Mouse (Mus musculus) CH12.LX (cell line): ENCODE measurements around the gene Gja5. TPM values are rescaled to one million over a fixed set of nuclear protein-coding genes. Genes with fewer than 3 reads are reported as not detected.

Experiments
- DNase-seq: peaks from one replicate; pipeline ENCODE4 v3.0.0-alpha.2; 2013; ENCODE audit errors: extremely low read depth
- H3K27ac ChIP-seq: 2 replicates; pipeline ENCODE4 v1.5.1; 2012; ENCODE audit warnings: low read depth, mild to moderate bottlenecking, control low read depth, moderate library complexity; ENCODE audit not compliant: insufficient read depth
- H3K27me3 ChIP-seq: replicated peaks from 2 replicates; pipeline ENCODE3; 2012; ENCODE audit warnings: inconsistent platforms
- H3K36me3 ChIP-seq, 2 experiments: replicated peaks in 1 of 2; 2 replicates each; pipeline versions ENCODE3 to v1.6.1; 2012; ENCODE audit warnings: inconsistent platforms in 1 of 2, low read length in 1 of 2, mild to moderate bottlenecking in 1 of 2, mixed read lengths in 1 of 2, moderate library complexity in 1 of 2; ENCODE audit not compliant: control insufficient read depth in 1 of 2, insufficient read depth in 1 of 2
- H3K4me1 ChIP-seq, 2 experiments: 2 replicates each; pipeline ENCODE4 v1.6.1; 2012; ENCODE audit warnings: inconsistent platforms in 1 of 2, moderate library complexity in 1 of 2; ENCODE audit not compliant: insufficient read depth in 2 of 2, control insufficient read depth in 1 of 2
- H3K4me2 ChIP-seq: 2 replicates; pipeline ENCODE4 v1.6.1; 2012; ENCODE audit warnings: low read depth, mild to moderate bottlenecking, control low read depth; ENCODE audit not compliant: poor library complexity, insufficient read depth, severe bottlenecking
- H3K4me3 ChIP-seq, 3 experiments: fragments of 150-350 bp in 1 of 3; sonication (generic) in 1 of 3; replicated peaks in 1 of 3; 2 replicates each; pipeline versions ENCODE3 to v1.5.1; 2011 to 2012; ENCODE audit warnings: low read depth in 2 of 3, low read length in 2 of 3, mild to moderate bottlenecking in 2 of 3, moderate library complexity in 2 of 3, control low read depth in 1 of 3, improper control_type of control experiment in 1 of 3, inconsistent platforms in 1 of 3, mixed read lengths in 1 of 3; ENCODE audit not compliant: poor library complexity in 1 of 3
- H3K79me2 ChIP-seq: replicated peaks from 2 replicates; pipeline ENCODE4 v1.6.1; 2012; ENCODE audit warnings: mild to moderate bottlenecking, moderate library complexity; ENCODE audit not compliant: control insufficient read depth, poor library complexity, insufficient read depth, severe bottlenecking; ENCODE audit errors: extremely low read depth
- H3K9ac ChIP-seq: 2 replicates; pipeline ENCODE4 v1.6.1; 2012; ENCODE audit warnings: low read depth, mild to moderate bottlenecking, control low read depth, moderate library complexity; ENCODE audit not compliant: insufficient read depth
- H3K9me3 ChIP-seq: replicated peaks from 2 replicates; pipeline ENCODE3; 2012; ENCODE audit warnings: low read length, inconsistent platforms, mixed read lengths
- BHLHE40 ChIP-seq: IDR thresholded peaks from 2 replicates; pipeline ENCODE4 v1.6.1; 2011; ENCODE audit warnings: mild to moderate bottlenecking, low read depth, low read length, improper control_type of control experiment
- CHD1 ChIP-seq: IDR thresholded peaks from 2 replicates; pipeline ENCODE4 v1.6.1; 2012; ENCODE audit warnings: low read depth, low read length, improper control_type of control experiment, inconsistent platforms
- CHD2 ChIP-seq: IDR thresholded peaks from 2 replicates; pipeline ENCODE4 v1.6.1; 2011; ENCODE audit warnings: low read length, improper control_type of control experiment
- E2F4 ChIP-seq: IDR thresholded peaks from 2 replicates; pipeline ENCODE4 v1.6.1; 2011; ENCODE audit warnings: low read depth, low read length, improper control_type of control experiment; ENCODE audit not compliant: insufficient replicate concordance
- ELF1 ChIP-seq: IDR thresholded peaks from 2 replicates; pipeline ENCODE4 v1.6.1; 2014; ENCODE audit warnings: low read depth, mild to moderate bottlenecking, inconsistent platforms, low read length, improper control_type of control experiment
- EP300 ChIP-seq: IDR thresholded peaks from 2 replicates; pipeline ENCODE4 v1.6.1; 2011; ENCODE audit warnings: low read length, improper control_type of control experiment
- ETS1 ChIP-seq: conservative IDR thresholded peaks from 2 replicates; pipeline ENCODE4 v1.6.1; 2012; ENCODE audit warnings: low read depth, mild to moderate bottlenecking, inconsistent platforms, low read length, improper control_type of control experiment, moderate library complexity
- GABPA ChIP-seq: IDR thresholded peaks from 2 replicates; pipeline ENCODE4 v1.6.1; 2012; ENCODE audit warnings: low read depth, low read length, improper control_type of control experiment, inconsistent platforms; ENCODE audit not compliant: insufficient replicate concordance
- HCFC1 ChIP-seq: IDR thresholded peaks from 2 replicates; pipeline ENCODE4 v1.6.1; 2012; ENCODE audit warnings: low read depth, mild to moderate bottlenecking, inconsistent platforms, low read length, improper control_type of control experiment
- JUN ChIP-seq: IDR thresholded peaks from 2 replicates; pipeline ENCODE4 v1.6.1; 2011; ENCODE audit warnings: low read depth, mild to moderate bottlenecking, low read length, improper control_type of control experiment, moderate library complexity; ENCODE audit not compliant: insufficient read depth
- JUND ChIP-seq: conservative IDR thresholded peaks from 2 replicates; pipeline ENCODE4 v1.6.1; 2011; ENCODE audit warnings: low read depth, low read length, improper control_type of control experiment
- KAT2A ChIP-seq: IDR thresholded peaks from 2 replicates; pipeline ENCODE4 v1.6.1; 2012; ENCODE audit warnings: low read length, improper control_type of control experiment, inconsistent platforms; ENCODE audit not compliant: insufficient replicate concordance
- MAFK ChIP-seq: IDR thresholded peaks from 2 replicates; pipeline ENCODE4 v1.6.1; 2011; ENCODE audit warnings: low read length, improper control_type of control experiment; ENCODE audit not compliant: insufficient replicate concordance
- MAZ ChIP-seq: IDR thresholded peaks from 2 replicates; pipeline ENCODE4 v1.6.1; 2012; ENCODE audit warnings: low read depth, mild to moderate bottlenecking, inconsistent platforms, low read length, improper control_type of control experiment, moderate library complexity
- MEF2A ChIP-seq: IDR thresholded peaks from 2 replicates; pipeline ENCODE4 v1.6.1; 2014; ENCODE audit warnings: low read depth, mild to moderate bottlenecking, inconsistent platforms, low read length, improper control_type of control experiment, borderline replicate concordance
- MXI1 ChIP-seq: IDR thresholded peaks from 2 replicates; pipeline ENCODE4 v1.6.1; 2011; ENCODE audit warnings: mild to moderate bottlenecking, low read depth, low read length, improper control_type of control experiment
- NELFE ChIP-seq: IDR thresholded peaks from 2 replicates; pipeline ENCODE4 v1.6.1; 2011; ENCODE audit warnings: low read depth, low read length, improper control_type of control experiment
- PAX5 ChIP-seq: IDR thresholded peaks from 2 replicates; pipeline ENCODE4 v1.6.1; 2012; ENCODE audit warnings: low read length, inconsistent platforms, mixed read lengths
- RAD21 ChIP-seq: IDR thresholded peaks from 2 replicates; pipeline ENCODE4 v1.6.1; 2011; ENCODE audit warnings: low read depth, mild to moderate bottlenecking, low read length, improper control_type of control experiment, moderate library complexity
- SIN3A ChIP-seq: IDR thresholded peaks from 2 replicates; pipeline ENCODE4 v1.6.1; 2012; ENCODE audit warnings: low read length, improper control_type of control experiment, inconsistent platforms
- SMC3 ChIP-seq: IDR thresholded peaks from 2 replicates; pipeline ENCODE4 v1.6.1; 2011; ENCODE audit warnings: low read depth, low read length, improper control_type of control experiment
- TCF12 ChIP-seq: IDR thresholded peaks from 2 replicates; pipeline ENCODE4 v1.6.1; 2014; ENCODE audit warnings: low read depth, mild to moderate bottlenecking, inconsistent platforms, low read length, improper control_type of control experiment
- UBTF ChIP-seq: IDR thresholded peaks from 2 replicates; pipeline ENCODE4 v1.6.1; 2012; ENCODE audit warnings: low read depth, mild to moderate bottlenecking, inconsistent platforms, low read length, improper control_type of control experiment, moderate library complexity
- USF1 ChIP-seq: IDR thresholded peaks from 2 replicates; pipeline ENCODE4 v1.6.1; 2014; ENCODE audit warnings: low read depth, mild to moderate bottlenecking, inconsistent platforms, low read length, improper control_type of control experiment
- ZC3H11A ChIP-seq: IDR thresholded peaks from 2 replicates; pipeline ENCODE4 v1.6.1; 2012; ENCODE audit warnings: low read depth, mild to moderate bottlenecking, inconsistent platforms, low read length, improper control_type of control experiment
- ZKSCAN1 ChIP-seq: IDR thresholded peaks from 2 replicates; pipeline ENCODE4 v1.6.1; 2012; ENCODE audit warnings: low read depth, inconsistent platforms, low read length, improper control_type of control experiment, borderline replicate concordance
- dilution Hi-C: fragments of 300-500 bp; cut with MboI; formaldehyde crosslinking; loops from 2 replicates; pipeline ENCODE4 v1.14.3; 2020; ENCODE audit warnings: low sequenced_read_pairs; ENCODE audit not compliant: extremely low pct_unique_long_range_greater_than_20kb, extremely low pct_ligation_motif_present
- in situ Hi-C: fragments of 300-500 bp; cut with MboI; formaldehyde crosslinking; loops from 3 replicates; pipeline ENCODE4 v1.14.3; 2019; ENCODE audit warnings: low sequenced_read_pairs, low pct_ligation_motif_present, low pct_unique_long_range_greater_than_20kb, mixed read lengths
- polyA plus RNA-seq: library from polyadenylated mRNA; unstranded; fragments of >175 nt; gene quantifications from 2 replicates; pipeline ENCODE4 v1.2.1, GENCODE M21; 2012; ENCODE audit warnings: low read depth; ENCODE audit not compliant: insufficient read length
- total RNA-seq, 2 experiments: library from RNA; depleted of rRNA; stranded (reverse); fragments of 300-350 nt in 1 of 2; fragments of >200 nt in 1 of 2; gene quantifications; 2 replicates each; pipeline ENCODE4 v1.2.3; 2012 to 2014

Gene Gja5
- total and polyA plus RNA-seq, 3 experiments: not detected

DNA sequence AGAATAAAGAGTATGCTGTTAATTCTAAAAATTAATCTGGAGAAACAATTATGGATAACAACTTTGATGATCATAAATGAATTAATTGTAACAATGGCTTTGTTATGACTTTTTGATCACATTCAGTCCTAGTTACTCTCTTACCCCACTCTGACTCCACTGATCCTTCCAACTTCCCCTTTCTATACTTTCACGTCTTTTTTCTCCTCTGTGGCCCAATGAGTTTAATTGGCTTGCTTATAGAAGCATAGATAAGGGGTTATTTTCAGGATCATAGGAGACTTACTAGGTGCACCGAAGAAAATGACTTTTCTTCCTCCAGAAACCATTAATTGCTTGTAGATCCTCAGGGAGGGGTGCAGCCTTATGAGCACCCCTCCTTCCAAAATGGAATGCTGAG, 38.2 kb downstream of the Gja5 start:
- in situ Hi-C loops (loop anchor here (5.0 to 25.0 kb wide), 3 partner anchors 135 to 645 kb away; no protein-coding TSS in a partner anchor), dilution Hi-C loops (no loop called here)
- Histone ChIP-seq H3K9me3 (peaks cover 6% of the 10 kb centered on the region), H3K36me3 (no peaks in the 10 kb centered on the region), H3K4me1 (peaks cover 3 to 8% of the 10 kb centered on the region in 2 experiments; a peak in 2 of 4 replicates), H3K4me3 (no peak overlapping the region), H3K4me2 (no peak overlapping the region), H3K27me3 (no peaks in the 10 kb centered on the region), H3K79me2 (no peaks in the 10 kb centered on the region), H3K9ac (no peak overlapping the region), H3K27ac (no peak overlapping the region)
- TF ChIP-seq CHD1 (no peak), ZC3H11A (no peak), PAX5 (no peak), MEF2A (no peak), SMC3 (no peak), ETS1 (no peak), USF1 (no peak), MAZ (no peak), HCFC1 (no peak), CHD2 (no peak), EP300 (no peak), ELF1 (no peak), TCF12 (no peak), JUND (no peak), RAD21 (no peak), E2F4 (no peak), ZKSCAN1 (no peak), GABPA (no peak), UBTF (no peak)
- DNase-seq: no peak

DNA sequence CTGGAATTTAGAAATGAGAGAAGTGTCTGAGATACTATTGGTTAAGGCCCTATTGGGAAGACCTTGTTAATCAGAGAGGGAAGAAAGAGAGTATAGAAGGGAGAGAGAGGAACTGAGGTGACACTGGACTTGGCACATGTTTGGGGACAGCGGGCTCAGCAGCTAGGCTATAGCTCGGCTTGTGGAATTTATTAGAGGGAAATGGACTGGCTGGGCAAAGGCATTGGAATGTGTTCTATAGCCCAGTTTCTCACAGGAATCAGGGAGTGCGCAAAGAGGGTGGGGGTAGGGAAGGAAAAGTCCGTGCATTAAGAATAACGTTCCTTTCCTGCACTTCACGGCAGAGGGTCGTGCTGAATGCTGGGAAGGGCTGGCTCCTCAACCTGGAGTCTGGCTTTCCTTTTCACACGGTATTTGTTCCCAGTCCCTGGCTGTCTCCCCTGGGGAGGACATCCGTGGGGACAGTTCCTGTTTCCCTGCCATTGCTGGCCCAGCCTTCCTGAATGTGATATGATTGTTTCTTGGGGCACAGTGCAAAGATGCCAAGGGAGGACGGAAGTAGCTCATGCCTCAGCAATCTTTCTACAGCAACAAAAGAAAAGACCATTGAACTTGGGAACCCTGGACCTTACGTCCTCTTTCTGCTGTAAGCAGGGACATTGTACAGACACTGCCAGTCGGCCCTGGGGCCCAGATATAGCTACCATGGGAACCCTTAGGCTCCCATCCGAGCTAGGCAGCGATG, 49.2 kb downstream of the Gja5 start:
- H3K4me1 ChIP-seq: peaks cover 0 to 6% of the 10 kb centered on the region in 2 experiments; a peak in 2 of 4 replicates
- H3K27me3 ChIP-seq: no peaks in the 10 kb centered on the region
- no peak for DNase-seq
- H3K9me3 ChIP-seq: no peaks in the 10 kb centered on the region
- H3K36me3 ChIP-seq: no peaks in the 10 kb centered on the region
- dilution Hi-C loops: no loop called here
- H3K4me2 ChIP-seq: no peak overlapping the region
- no peak for TF ChIP-seq MAZ
- no peak for TF ChIP-seq EP300
- no peak for TF ChIP-seq KAT2A
- TF ChIP-seq JUN: no peak
- TF ChIP-seq RAD21: no peak
- TF ChIP-seq MAFK: no peak
- no peak for TF ChIP-seq SIN3A
- no peak for TF ChIP-seq NELFE
- TF ChIP-seq GABPA: no peak
- no peak for TF ChIP-seq MXI1
- no peak for TF ChIP-seq ZKSCAN1
- TF ChIP-seq BHLHE40: no peak
- TF ChIP-seq USF1: no peak
- no peaks in the 10 kb centered on the region for H3K79me2 ChIP-seq
- no peak overlapping the region for H3K27ac ChIP-seq
- H3K4me3 ChIP-seq: no peak overlapping the region
- H3K9ac ChIP-seq: no peak overlapping the region
- in situ Hi-C loops: no loop called here
